Mouse (Mus musculus) hematopoietic stem cell, adult 5-6 weeks (primary cell): ENCODE measurements around the gene Akna. TPM values are rescaled to one million over a fixed set of nuclear protein-coding genes. Genes with fewer than 3 reads are reported as not detected.

Experiments
- ATAC-seq, 2 experiments: fragments of 125-278 bp in 1 of 2; replicated peaks in 1 of 2; 2 replicates each; pipeline ENCODE4 v1.8.0; 2016 to 2017; ENCODE audit warnings: inconsistent platforms in 2 of 2, mild to moderate bottlenecking in 2 of 2, moderate number of reproducible peaks in 2 of 2, low read depth in 1 of 2, moderate TSS enrichment in 1 of 2; ENCODE audit not compliant: low FRiP score in 2 of 2, poor library complexity in 2 of 2, severe bottlenecking in 2 of 2, insufficient read depth in 1 of 2, low TSS enrichment in 1 of 2
- total RNA-seq: library from RNA; stranded (forward); fragments of 172-1452, 232-1000 nt; gene quantifications from 2 replicates; pipeline ENCODE4 v1.2.3, GENCODE M21; 2017

Gene Akna
- total RNA-seq, result 19.1 and 22.1 TPM in 2 replicates

DNA sequence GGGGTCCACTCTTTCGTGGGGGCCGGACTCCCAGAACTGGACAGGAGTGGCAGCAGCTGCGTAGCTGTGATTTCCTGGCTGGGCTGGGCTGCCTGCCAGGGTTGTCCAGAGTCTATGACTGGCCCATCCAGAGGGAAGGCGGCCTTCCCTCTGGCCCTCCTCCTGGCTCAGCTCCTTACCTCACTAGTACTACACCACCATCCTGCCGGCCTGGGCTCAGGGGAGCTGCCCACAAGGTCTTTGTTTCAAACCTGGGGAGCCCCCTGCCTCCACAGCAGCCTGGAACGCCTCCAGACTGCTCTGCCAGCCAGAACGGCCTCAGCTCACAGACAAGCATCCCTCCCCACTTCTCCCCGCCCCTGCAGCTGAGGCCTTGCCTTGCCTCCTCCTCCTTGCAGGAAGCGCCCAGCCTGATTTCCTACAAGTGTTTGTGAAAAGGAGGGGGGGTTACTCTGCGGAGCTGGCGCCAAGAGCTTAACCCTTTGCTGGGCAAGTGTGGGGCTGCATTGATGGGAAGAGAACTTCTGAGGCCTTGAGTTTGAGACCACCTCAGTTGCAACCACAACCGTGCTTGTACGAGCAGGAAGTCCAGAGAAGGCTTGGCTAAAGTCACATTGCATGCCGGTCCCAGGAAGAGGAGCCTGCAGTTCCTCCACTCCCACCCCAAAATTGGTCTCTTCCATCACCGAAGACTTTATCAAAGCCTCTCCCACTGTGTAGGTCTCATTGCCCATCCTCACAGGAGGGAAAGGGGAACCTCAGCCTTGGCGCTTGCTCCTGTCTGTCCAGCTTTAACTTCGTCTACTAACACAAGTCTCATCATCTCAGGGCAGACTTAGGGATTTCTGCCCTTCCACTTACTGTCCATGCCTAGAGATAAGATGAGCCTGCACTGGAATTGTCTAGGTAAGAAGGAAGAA, at the start of gene Akna:
Gene Akna, minus strand, starts transcription at position 315 of the 920 bp plus-strand sequence.
- ATAC-seq, result peak; percentile 15 to 40

DNA sequence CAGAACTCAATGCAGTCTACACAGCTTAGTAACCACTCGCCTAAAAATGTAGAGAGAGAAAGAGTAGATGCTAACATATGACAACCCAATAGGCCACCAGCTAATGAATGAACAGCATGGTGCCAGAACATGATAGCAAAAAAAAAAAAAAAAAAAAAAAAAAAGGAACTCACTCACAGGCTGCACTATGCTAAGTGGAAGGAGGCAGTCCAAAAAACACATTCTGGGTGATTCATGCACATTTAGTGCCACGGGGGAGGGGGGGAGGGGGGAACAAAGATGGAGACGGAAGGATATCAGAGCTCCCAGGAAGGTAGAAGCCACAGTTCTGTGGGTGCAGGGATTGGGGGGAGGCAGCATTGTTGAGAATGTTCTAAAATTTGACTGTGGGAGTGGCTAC, 49.4 kb upstream of the Akna start:
- ATAC-seq, result no peak

- no peak for ATAC-seq
Observed at GRCm38 (mm10) chr4:63450551-63450950, 47.4 kb upstream of the Akna start.

DNA sequence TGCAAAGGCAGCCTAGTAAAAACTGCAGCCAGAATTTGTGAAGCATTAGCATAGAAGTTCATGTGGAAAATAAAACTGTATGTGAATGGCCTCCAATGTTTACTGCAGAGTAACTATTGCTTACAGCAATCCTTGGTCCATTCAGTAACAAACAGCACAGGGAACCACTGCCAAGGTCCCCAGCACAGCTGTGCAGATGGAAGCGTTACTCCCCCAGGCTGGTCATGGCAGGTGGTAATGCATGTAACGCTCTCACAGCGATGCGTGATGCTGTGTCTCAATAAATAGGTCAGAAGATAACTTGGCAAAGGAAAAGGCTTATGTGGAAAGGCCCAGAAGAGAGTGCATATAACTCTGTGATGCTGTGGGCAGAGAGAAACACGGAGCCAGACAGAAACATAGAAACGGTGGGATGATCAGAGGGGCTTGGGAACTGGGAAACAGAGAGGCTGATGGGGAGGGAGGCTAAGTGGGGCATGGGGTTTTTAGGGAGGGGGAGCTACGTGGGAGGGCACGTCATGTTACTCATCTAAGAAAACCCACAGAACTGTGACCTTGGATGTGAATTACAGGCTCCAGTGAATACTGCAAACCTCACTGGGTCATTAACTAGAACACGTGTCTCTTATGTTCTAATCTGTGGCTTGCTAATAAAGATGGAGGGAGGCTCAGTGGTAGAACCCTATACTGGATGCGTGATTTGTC, 41.4 kb upstream of the Akna start:
- no peak for ATAC-seq

- ATAC-seq, result no peak
Observed at GRCm38 (mm10) chr4:63443101-63443500, 39.9 kb upstream of the Akna start.

DNA sequence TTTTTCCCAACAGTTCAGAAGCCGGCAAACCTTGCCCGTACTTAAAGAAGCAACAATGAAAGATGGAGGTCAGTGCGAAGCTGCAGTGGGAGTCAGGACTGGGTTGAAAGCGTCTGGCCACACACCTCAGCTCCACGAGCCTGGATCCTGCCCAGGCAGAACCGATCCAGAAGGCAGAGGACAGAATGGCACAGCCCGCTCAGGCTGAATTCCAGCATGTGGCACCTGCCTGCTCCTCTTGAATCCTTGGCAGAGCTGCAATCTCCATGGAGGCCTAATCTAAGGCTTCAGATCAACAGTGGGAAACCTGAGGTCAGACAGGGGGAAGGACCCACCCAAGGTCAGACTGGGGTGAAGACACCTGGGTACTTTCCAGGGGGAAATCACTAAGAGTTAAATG, 38.5 kb upstream of the Akna start:
- no peak for ATAC-seq

GRCm38 (mm10) chr4:63440262-63440661, 37.1 kb upstream of the Akna start:
- ATAC-seq, result no peak

- no peak for ATAC-seq
Observed at GRCm38 (mm10) chr4:63437968-63438367, 34.8 kb upstream of the Akna start.

DNA sequence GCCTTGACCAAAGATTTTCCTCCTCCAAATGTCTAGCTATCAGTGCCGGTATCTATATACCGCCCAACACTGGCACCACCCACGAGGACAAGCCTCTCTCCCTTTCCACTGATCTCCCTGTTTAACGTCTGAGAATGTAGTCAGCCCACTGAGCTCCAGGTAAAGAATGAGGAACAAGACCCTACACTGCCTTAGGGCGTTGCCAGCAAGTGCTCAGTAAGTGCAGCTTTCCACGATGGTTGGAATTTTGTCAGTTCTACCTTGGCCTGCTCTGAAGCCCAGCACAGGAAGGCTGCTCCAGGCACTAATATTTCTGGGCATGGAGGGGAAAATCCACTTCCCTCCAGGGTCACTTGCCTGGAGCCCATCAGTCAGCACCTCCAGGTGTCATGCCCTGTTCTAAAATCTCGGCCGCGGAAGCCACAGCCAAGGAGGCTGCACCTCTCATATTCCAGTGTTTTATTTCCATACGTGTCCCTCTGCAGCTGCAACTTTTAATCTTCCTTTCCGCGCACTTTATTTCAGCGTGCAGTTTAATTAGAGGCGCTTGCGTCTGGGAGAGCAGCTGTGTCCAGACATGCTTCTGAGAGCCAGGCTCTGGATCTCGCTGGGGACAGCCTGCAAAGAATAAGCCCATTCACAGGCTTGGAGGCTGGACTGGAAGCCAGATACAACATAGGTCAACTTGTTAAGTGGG, 34.1 kb upstream of the Akna start:
- no peak for ATAC-seq

GRCm38 (mm10) chr4:63435402-63435801, 32.2 kb upstream of the Akna start:
- no peak for ATAC-seq

GRCm38 (mm10) chr4:63431098-63431497, 27.9 kb upstream of the Akna start:
- no peak for ATAC-seq

DNA sequence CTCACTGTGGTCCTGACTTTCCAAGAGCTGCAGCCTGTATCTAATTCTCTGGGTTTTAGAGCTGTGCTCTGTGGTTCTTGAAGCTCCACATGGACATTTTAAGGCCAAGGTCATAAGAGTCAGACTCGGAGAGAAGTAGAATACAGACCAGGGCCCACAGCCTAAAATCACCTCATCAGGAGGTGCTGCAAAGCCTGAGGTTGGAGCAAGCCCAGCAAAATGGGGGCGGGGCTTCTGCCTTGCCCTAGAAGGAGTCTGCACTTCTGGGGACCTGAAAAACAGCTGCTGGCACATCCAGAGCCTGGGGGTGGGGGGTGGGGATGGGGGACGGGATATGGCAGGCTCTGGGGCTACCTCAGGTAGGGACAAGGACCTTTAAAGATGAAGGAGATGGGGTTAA, 27.2 kb upstream of the Akna start:
- ATAC-seq, result no peak

- no peak for ATAC-seq
Observed at GRCm38 (mm10) chr4:63426308-63426707, 23.2 kb upstream of the Akna start.

- no peak for ATAC-seq
Observed at GRCm38 (mm10) chr4:63423811-63424210, 20.7 kb upstream of the Akna start.

GRCm38 (mm10) chr4:63423231-63423630, 20.1 kb upstream of the Akna start:
- ATAC-seq, result no peak

DNA sequence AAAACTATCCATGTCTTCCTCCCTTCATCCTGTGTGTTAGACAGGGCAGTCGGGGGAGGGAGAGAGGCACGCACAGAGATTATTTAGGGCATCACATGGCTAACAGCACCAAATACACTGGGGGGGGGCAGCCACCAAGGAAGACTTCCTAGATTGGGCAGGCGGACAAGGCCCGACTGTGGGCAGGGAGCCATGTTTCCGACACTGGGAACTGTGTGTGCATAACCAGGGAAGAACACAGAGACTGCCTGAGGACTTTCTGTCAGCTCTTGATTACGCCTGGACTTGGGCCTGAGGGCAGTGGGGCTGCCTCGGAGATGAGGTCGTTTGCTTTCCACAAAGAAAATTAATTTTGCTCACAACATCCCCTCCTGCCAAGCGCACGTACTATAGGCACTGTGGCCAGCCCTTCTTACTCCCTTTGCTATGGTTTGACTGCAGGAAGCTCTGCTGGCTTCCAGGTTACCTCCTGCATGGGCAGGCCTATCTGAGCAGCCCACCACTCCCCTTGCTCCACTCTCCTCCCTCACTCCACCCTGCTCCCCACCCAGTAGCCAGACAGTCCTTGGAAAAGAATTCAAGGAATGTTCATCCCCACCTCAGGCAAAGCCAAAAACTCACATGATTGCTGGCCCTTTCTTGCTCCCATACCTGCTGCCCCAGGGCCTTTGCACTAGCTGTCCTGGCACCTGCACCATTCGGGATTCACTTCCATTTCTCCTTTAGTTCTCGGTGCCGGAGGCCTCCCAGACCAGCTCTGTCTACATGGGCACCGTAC, 17.2 kb upstream of the Akna start:
- no peak for ATAC-seq

- no peak for ATAC-seq
Observed at GRCm38 (mm10) chr4:63418270-63418669, 15.1 kb upstream of the Akna start.
